Mouse (Mus musculus) mature B cell (primary cell): Measurements from ENCODE around the gene Ugt1a7c.

Source experiments
- in situ Hi-C: fragments of 300-500 bp; cut with MboI; formaldehyde crosslinking; loops from 2 replicates; pipeline ENCODE4 v1.14.3; 2019

Ugt1a7c gene

DNA sequence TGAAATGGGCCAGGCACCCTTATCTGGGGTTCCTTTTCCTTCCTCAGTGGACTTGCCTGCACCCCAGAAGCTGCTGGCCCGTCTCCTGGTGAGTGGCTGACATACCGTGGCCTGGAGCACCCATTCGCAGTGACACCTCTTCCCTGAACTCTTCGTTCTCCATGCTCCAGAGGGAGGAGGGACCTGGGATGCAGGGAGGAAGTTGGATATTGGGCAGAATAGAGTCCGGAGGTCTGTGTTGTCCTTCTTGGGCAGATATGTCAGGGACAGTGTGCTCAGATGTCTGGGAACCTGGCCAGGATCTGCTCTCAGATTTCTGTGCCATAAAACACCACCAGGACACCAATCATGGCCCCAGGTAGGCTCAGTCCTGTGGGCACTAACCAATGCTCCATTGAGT lies 145.2 kb downstream of the Ugt1a7c start:
- in situ Hi-C loops, result no loop called here

DNA sequence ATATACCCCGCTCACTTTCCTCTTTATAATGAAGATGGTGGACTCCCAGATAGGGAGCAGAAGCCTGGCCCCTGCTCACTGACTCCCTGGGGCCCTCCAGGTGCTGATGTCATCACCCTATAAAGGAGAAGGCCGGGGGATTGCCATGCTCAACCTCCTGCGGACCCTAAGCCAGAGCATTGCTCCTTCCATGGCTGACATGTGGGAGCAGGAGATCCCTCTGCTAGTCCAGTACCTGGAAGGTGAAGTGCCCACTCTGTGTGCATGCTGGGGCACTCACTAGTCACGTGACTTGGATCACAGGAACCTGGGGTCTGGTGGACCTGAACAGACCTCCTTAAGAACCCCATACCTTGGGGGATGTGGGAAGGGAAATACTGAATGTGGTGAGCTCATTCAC lies 145.7 kb downstream of the Ugt1a7c start:
- in situ Hi-C loops, result no loop called here

- in situ Hi-C loops, result no loop called here
These were observed 149.0 kb downstream of the Ugt1a7c start for GRCm38 (mm10) chr1:88243861-88244260.

GRCm38 (mm10) chr1:88245881-88246280 lies 151.0 kb downstream of the Ugt1a7c start:
- in situ Hi-C loops, result no loop called here

- in situ Hi-C loops, result no loop called here
These were observed 151.5 kb downstream of the Ugt1a7c start for GRCm38 (mm10) chr1:88246386-88246785.

DNA sequence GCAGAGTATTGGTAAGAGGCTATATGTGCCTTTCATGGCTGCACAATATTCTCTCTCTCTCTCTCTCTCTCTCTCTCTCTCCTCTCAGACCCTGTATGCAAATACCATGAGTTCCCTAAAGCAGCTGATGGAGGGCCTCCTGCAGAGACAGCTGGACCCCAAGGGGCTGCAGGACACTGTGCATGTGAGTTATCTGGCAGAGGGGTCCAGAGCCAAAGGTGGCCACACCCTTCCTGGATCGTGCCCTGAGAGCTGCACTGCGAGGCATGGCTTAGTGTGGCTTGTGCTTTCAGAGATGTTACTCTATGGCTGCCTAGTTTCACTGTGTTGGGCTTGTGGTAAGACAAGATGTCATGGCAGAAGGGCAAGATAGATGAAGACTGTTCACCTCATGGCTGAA lies 152.8 kb downstream of the Ugt1a7c start:
- in situ Hi-C loops, result no loop called here

DNA sequence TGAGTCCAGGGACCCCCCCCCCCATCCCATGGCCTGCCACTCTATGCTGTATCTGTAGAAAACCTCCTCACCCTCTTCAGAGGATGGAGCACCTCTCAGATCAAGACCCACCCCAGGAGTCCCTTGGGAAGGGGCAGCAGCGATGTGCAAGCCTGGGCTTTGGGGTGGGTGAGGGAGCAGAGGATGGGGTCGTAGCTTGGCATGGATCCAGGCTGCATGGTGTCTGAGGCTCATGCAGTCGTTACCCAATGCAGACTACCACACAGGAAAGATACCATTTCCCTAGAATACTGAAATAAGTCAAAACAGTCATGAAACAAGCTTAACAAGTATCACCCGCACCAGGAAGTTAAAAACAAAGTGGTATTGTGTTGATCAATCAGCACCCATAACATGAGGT lies 153.8 kb downstream of the Ugt1a7c start:
- in situ Hi-C loops, result no loop called here

DNA sequence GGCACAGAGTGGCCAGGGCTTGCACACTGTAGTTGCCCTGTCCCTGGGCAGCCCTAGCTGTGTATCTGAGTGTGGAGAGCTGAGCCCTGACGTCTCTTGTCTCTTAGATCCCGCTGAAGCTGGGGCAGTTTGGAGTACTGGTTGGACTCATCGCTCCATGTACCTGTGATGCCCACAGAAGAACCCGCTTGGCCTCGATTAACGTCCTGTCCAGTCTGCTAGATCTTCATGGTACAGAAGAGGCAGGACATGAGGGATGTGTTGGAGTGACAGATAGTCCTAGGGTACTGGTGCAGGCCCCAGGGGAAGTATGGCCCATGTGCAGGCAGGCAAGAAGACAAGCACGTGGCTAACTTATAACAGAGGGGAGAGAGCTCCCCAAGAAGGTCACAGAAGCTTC lies 154.7 kb downstream of the Ugt1a7c start:
- in situ Hi-C loops, result no loop called here

- in situ Hi-C loops, result no loop called here
These were observed 155.2 kb downstream of the Ugt1a7c start for GRCm38 (mm10) chr1:88250023-88250422.

DNA sequence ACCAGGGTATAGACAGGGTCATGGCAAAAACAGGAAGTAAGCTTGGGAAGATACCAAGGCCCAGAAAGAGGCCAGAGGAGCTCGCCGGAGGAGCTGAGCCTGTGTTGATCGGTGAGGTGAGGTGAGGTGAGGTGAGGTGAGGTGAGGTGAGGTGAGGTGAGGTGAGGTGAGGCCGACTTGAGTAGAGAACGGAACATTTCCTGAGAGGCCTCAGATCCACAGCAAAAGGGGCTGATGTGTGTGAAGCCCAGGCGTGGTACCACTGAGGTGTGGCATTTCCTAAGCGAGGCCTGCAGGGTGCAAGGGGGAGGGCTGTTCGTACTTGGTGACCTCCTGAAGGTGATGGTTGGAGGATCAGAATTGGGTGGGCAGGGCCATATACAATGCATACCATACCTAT lies 158.2 kb downstream of the Ugt1a7c start:
- in situ Hi-C loops, result no loop called here

DNA sequence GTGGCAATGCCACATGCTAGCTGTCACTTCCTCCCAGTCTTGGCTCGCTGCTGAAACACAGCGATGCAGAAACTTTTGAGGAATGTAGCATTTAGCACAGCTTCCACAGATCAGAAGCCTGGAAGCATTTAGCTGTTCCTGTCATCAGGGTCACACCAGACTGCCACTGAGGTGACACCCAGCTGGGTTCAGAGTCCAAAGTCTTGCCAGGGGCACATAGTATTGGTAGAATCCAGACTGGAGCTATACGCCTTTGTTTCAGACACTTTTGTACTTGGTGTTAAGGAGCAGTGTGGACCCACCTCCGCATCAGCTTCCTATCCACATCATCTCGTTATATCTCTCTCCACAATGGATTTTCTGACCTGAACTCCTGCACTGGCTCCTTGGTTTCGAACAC lies 158.7 kb downstream of the Ugt1a7c start:
- in situ Hi-C loops, result no loop called here

GRCm38 (mm10) chr1:88254793-88255465 lies 160.1 kb downstream of the Ugt1a7c start:
- in situ Hi-C loops, result no loop called here

DNA sequence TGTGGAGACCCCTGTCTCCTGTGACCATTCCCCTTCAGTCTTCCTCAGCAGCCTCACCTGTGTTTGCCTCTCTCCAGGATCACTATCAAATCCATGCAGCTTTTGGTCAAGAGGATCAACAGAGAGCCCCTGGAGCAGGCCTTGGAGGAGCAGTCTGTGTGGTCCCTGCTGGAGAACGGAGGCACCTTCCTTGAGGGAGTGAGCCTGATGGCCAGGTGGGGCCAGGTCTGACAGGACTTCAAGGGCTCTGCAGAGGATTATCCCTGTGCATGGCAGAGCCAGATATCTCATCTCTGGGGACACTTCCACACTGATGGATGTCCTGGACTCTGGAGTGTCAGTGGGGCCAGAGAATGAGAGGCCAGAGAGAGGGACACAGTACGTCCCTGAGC lies 160.6 kb downstream of the Ugt1a7c start:
- in situ Hi-C loops, result no loop called here

GRCm38 (mm10) chr1:88255989-88256754 lies 161.3 kb downstream of the Ugt1a7c start:
- in situ Hi-C loops, result no loop called here

DNA sequence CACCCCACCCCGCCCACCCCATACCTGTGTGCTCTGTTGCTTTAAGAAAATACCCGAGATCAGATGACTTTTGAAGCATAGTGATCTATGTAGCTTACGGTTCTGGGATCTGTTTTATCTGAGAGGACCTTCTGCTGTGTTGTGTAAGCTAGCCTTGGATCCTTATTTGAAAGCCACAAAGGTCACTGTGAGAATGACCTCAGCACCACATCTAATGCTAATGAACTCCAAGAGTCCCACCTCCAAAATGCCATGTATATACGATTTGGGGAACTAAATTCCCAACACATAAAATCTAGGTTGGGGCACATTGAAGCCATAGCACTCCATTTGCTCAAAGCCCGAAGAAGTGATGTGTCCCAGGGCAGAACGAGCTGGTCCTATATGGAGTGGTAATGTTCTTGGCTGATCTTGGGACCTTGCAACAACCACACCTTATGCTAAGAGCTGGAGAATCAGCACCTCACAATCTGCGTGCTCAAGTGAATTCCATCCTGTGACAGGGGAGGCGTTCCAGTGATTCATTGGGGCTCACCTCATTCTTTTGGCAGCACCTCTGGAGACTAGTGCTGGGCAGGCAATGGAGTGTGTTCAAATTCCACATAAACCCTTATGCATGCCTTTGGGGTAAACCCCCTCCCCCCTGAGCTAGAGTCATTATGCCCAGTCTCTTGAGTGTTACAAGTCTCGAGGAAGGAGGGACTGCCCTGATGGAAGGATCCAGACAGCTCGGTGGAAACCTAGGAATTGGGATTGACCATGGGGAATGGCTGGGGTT lies 162.2 kb downstream of the Ugt1a7c start:
- in situ Hi-C loops, result no loop called here

- in situ Hi-C loops, result no loop called here
These were observed 162.8 kb downstream of the Ugt1a7c start for GRCm38 (mm10) chr1:88257681-88258080.

DNA sequence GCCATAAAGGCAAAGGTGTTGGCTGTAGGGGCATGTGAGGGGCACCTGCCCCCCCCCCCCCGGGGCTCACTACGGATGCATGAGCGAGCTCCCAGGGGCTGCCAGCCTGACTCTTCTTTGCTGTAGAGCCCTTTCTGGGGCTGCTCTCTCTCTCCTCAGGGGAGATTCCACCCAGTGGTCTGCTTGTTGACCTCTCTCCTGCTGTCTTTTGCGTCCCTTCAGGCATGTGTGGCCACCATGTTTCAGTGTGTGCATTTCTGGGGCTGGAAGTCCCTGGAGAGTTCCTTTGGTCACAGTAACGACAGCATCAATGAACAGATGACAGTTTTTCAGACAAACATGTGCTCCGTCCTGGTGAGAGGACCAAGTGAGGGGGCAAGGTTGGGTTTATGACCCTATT lies 163.5 kb downstream of the Ugt1a7c start:
- in situ Hi-C loops, result no loop called here

GRCm38 (mm10) chr1:88258881-88259642 lies 164.2 kb downstream of the Ugt1a7c start:
- in situ Hi-C loops, result no loop called here

DNA sequence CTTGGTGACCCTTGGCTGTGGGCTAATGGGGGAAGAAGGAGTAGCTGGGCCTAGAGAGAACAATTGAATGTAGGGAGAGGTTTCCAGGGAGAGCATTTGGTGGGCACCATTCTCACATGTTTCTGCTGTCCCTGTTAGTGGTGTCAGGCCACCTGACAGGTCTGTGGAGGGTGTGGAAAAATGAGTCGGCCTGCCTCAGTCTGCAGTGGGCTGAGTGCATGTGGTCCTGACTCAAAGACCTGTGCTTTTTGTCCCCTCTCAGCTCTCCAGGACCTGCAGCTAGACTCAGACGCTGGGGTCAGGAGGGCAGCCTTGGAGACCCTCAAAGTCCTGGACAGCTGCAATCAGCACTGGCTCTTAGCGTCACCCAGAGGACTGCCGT lies 164.8 kb downstream of the Ugt1a7c start:
- in situ Hi-C loops, result no loop called here

- in situ Hi-C loops, result no loop called here
These were observed 165.3 kb downstream of the Ugt1a7c start for GRCm38 (mm10) chr1:88260114-88260513.

DNA sequence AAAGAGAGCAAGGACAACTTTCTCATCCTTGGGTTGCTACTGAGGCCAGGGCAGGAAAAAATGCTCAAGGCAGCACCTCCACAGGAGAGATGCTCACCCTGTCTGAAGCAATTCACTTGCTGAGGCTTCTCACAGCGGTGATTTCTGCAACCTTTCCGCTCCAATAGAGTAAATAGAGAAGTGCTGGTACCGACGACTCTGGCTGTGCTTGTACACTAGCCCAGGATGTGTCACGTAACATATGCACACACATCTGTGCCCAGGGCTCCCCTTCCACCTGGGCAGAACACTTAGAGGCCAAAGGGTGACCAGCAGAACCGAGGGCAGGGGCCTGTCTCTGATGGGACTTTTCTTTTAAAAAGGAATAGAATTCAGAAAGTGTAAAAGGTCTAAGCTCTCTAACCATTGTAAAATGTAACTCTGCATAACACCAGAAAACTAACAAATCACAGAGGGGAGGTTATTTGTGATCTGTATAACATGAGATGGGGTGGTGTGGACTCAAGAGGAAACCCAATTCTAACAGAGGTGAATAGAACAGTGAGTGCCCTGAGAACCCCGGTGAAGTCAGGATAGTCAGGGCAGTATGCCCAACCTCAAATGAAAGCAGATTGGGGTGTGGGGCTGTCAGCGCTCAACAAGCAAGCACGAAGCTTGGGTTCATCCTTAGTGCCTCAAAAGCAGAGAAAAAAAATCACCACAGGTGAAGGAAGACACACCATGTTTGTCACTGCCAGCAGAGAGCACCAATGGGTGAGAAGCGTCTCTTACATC lies 165.9 kb downstream of the Ugt1a7c start:
- in situ Hi-C loops, result no loop called here
